ENCODE assay signal across 8 mouse cellular contexts in the genomic region with DNA sequence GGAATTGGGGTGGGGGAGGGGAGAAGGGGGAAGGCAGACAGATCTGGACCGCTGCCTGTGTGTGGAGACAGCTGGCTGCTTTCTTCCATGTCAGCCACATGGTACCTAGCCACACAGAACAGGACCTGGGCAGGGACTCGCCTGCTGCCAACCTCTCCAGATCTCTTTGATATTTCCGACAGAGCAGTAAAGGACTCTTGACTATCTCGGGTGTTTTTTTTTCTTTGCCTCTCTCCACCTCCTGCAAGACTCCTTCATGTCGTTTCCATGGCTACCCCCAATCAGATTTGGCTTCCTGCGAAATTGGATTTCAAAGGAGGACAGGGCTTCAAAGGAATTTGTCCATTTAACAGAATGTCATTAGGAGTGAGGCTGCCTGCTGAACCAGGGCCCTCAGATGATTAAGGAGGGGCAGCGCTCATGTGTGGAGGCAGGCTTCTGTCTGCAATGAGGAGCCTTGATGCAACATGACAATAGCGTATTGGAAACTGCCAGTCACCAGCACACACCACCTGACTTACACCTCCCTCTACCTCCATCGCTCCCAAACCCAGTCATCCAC. TPM values are rescaled to one million over a fixed set of nuclear protein-coding genes. Genes with fewer than 3 reads are reported as not detected.
DNase-seq lines count a peak whose midpoint lies in the region; ATAC-seq and TF ChIP-seq lines count a peak whose summit lies in the region.

No protein-coding gene starts in this region.

- no peak overlapping the region for H3K27ac ChIP-seq in lung, embryonic 14.5 days (ENCODE audit: low read depth)
- H3K27ac ChIP-seq in hindbrain, embryonic 10.5 days: peak overlapping the region; percentile 72
- H3K27ac ChIP-seq in midbrain, embryonic 14.5 days (replicated peaks; ENCODE audit: low read depth, low read length): peak overlapping the region; percentile 87

- WGBS in lung, embryonic 14.5 days: 11% methylated on average over 9 of the region's 9 CpGs
- 16% methylated on average over 9 of the region's 9 CpGs for WGBS in hindbrain, embryonic 10.5 days
- WGBS in midbrain, embryonic 14.5 days: 2% methylated on average over 9 of the region's 9 CpGs

- H3K4me2 ChIP-seq in lung, embryonic 14.5 days: no peak overlapping the region
- peak overlapping the region; percentile 19; the same call in 1 of the 2 replicates for H3K4me2 ChIP-seq in midbrain, embryonic 14.5 days (ENCODE audit: low read length)

- no peaks in the 10 kb centered on the region for H3K36me3 ChIP-seq in lung, embryonic 14.5 days (ENCODE audit: insufficient read depth)
- H3K36me3 ChIP-seq in hindbrain, embryonic 10.5 days: no peaks in the 10 kb centered on the region
- no peaks in the 10 kb centered on the region for H3K36me3 ChIP-seq in midbrain, embryonic 14.5 days (ENCODE audit: control insufficient read depth, insufficient read depth, low read length)

- no peak overlapping the region for H3K4me3 ChIP-seq in lung, embryonic 14.5 days (ENCODE audit: low read depth, low read length)
- 0 out of 2 replicates have a peak overlapping the region, but pooled peaks have one; percentile 18 for H3K4me3 ChIP-seq in hindbrain, embryonic 10.5 days
- no peak overlapping the region for H3K4me3 ChIP-seq in midbrain, embryonic 14.5 days (replicated peaks; ENCODE audit: low read depth, low read length)

- no peak for TF ChIP-seq CTCF in lung, embryonic 14.5 days (IDR thresholded peaks at IDR 0.05; ENCODE audit: low read depth)

- H3K4me1 ChIP-seq in lung, embryonic 14.5 days (ENCODE audit: insufficient read depth): peaks cover 5% of the 10 kb centered on the region; the same call in 1 of the 2 replicates
- H3K4me1 ChIP-seq in hindbrain, embryonic 10.5 days (replicated peaks): peaks cover 44% of the 10 kb centered on the region
- H3K4me1 ChIP-seq in midbrain, embryonic 14.5 days (ENCODE audit: control insufficient read depth, insufficient read depth, low read length): peaks cover 38% of the 10 kb centered on the region

- peaks cover 26% of the 10 kb centered on the region for H3K27me3 ChIP-seq in lung, embryonic 14.5 days (ENCODE audit: insufficient read depth, low read length)
- H3K27me3 ChIP-seq in hindbrain, embryonic 10.5 days (ENCODE audit: insufficient read depth, poor library complexity, severe bottlenecking): peaks cover 57% of the 10 kb centered on the region
- peaks cover 4% of the 10 kb centered on the region; the same call in 1 of the 2 replicates for H3K27me3 ChIP-seq in midbrain, embryonic 14.5 days (ENCODE audit: control insufficient read depth, insufficient read depth, low read length)

- peak; percentile 68 for DNase-seq in lung, embryonic 14.5 days
- no peak for DNase-seq in lung, postnatal 14 days
- peak; percentile 54 for DNase-seq in embryo, embryonic 11 days
- DNase-seq in hindbrain, embryonic 10.5 days (ENCODE audit: low spot score): peak; percentile 29
- DNase-seq in midbrain, embryonic 14.5 days: peak; percentile 87
- no peak for DNase-seq in ovary, adult 18-20 months (ENCODE audit: low spot score)
- no peak for DNase-seq in cerebellum, postnatal 36 days
- DNase-seq in urinary bladder, postnatal 25 days (ENCODE audit: low spot score): no peak

- H3K9ac ChIP-seq in lung, embryonic 14.5 days: no peak overlapping the region
- no peak overlapping the region for H3K9ac ChIP-seq in midbrain, embryonic 14.5 days (replicated peaks; ENCODE audit: low read length)

- H3K9me3 ChIP-seq in lung, embryonic 14.5 days (ENCODE audit: low read depth, low read length): no peaks in the 10 kb centered on the region
- no peaks in the 10 kb centered on the region for H3K9me3 ChIP-seq in hindbrain, embryonic 10.5 days
- no peaks in the 10 kb centered on the region for H3K9me3 ChIP-seq in midbrain, embryonic 14.5 days (ENCODE audit: control insufficient read depth, low read length)

- peak; percentile 79; the same call in 1 of the 2 replicates for ATAC-seq in lung, embryonic 14.5 days (ENCODE audit: insufficient read depth)
- ATAC-seq in midbrain, embryonic 14.5 days (ENCODE audit: low FRiP score, low TSS enrichment): peak; percentile 76

RNA-seq across cellular contexts. Expression of a gene that starts 2.1 kb away (rescaled TPM):
- polyA plus RNA-seq in lung, embryonic 14.5 days (2014; fragmentation: Nextera tagmentation; extraction: Ambion mirVana): 0.96 and 1.1 TPM in 2 replicates
- 0.61 and 1.3 TPM in 2 replicates for polyA plus RNA-seq in hindbrain, embryonic 10.5 days (2016; fragmentation: Nextera tagmentation; extraction: Ambion mirVana)
- polyA plus RNA-seq in midbrain, embryonic 14.5 days (2014; fragmentation: Nextera tagmentation; extraction: Ambion mirVana): 2.9 and 3.9 TPM in 2 replicates

Comparison
In these comparisons a context has a peak if more than half of its experiments do, and no peak if none do; other contexts are left out.
1. DNase-seq: peak in lung, embryonic 14.5 days (single experiment), embryo, embryonic 11 days (single experiment), hindbrain, embryonic 10.5 days (single experiment) and midbrain, embryonic 14.5 days (single experiment); none in lung, postnatal 14 days (single experiment), ovary, adult 18-20 months (single experiment), cerebellum, postnatal 36 days (0 of 2) and urinary bladder, postnatal 25 days (single experiment).